Mouse (Mus musculus) 3134 (cell line): ENCODE results near the gene Mapk1.
"Not testable (repeated sequence)": the region's sequence is repeated elsewhere in the genome, so short reads cannot be mapped to it uniquely, and the experiment has no call there.

Experiments used
- DNase-seq: peaks from one replicate; pipeline ENCODE4 v3.0.0-alpha.2; 2011; ENCODE audit warnings: low spot score; ENCODE audit not compliant: insufficient read length; ENCODE audit errors: extremely low read depth

The Mapk1 gene

DNA sequence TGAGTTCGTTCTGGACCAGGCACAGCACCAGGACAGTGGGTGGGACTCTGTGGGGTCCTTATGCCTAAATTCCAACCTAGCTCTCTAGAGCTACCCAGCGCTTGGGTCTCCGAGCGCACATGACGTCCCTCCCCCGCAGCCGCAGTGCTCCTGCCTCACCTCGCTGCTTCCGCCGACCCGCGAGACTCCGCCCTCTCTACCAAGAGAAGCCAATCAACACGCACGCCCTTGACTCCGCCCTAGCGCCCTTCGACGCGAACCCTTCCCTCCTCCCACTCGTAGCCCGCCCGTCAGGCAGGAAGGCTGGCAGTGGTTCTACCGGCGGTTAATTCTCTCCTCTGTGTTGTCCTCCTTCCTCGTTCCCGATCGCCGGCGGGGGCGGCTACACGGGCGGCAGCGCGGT, at the start of gene Mapk1:
Mapk1 (plus strand) TSS at position 252 of the 403 bp plus-strand sequence.
- peak; percentile 98 for DNase-seq

DNA sequence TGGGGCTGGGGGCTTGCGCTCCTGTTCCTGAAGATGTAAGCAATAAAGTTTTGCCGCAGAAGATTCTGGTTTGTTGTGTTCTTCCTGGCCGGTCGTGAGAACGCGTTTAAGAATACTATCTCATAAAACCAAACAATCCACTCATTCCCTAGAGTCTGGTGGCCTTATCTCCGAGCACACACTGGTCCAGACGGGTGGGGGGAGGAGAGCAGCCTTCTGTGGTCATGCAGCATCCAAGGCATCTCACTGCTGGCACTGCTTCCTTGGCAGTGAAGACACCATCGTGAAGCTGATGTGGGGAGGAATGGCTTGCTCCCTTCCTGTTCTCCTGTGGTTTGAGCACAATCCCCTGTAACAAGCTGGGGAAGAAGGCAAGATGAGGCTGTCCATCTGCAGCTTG, 43.6 kb upstream of the Mapk1 start:
- no peak for DNase-seq

DNA sequence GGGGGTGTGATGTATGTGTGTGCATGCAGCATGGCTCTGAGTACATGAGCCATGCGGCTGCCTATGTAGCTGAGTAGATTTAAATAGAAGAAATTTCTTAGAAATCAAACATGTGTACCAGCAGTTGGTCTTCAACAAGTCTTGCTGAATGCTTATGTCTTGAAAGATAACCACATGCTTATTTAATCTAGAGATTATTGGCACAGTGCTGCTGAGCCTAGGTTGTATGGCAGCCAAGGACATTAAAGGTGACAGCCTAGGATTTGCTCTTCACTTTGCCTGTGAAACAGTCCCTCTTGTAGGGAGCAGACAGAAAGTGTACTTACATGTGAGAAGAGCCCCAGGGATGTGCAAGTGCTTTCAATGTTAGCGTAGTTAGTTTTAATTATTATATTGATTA, 42.1 kb upstream of the Mapk1 start:
- no peak for DNase-seq

DNA sequence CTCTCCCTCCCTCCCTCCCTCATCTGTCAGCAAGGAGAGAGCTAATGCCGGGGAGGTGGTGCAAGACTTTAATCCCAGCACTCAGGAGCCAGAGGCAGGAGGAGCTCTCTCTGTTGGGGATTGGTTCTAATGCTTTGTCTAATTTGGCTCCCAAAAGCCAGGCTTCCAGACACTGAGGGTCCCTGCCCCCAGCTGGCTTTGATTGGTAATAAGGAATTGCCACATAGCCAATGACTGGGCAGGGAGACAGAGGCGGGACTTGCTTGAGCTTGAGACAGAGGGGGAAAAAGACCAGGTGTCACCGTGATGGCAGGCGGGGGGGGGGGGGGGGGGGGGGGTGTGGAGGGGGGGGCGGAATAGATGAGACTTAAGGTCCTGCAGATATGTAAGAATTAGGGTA, 24.6 kb upstream of the Mapk1 start:
- no peak for DNase-seq

DNA sequence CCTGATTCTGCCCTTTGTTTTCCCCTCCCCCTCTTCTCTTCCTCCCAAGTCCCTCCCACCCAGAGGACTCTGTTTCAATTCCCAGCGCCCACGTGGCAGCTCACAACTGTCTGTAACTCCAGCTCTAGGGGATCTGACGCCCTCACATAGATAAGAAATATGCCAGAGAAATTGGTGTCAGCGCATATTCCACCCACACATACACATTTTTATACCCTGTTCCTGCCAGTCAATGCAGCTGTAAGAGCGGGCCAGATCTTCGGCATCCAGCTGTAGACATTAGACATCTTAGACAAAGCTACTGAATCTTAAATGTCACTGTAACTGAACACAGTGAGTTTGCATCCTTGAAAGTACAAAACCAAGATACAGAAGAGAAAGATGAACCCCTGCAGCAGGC, 23.3 kb upstream of the Mapk1 start:
- DNase-seq = no peak

DNA sequence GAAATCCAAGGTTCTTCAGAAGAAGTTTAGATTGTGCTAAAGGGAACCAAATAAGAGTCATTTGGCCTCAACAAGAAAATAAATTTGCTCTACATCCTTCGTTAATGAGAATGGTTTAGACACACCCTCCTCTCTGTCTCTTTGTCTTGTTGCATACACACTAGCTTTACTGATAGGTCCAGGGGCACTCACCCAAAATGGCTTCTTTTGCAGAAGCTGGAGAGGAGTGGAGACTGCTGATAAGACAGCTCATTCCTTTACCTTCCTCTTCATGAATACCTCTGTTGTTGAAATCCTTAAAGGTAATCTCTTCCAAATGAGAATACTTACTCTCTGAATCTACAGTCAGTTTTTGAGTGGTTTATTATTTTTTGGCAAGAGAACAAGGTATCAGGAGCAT, 18.0 kb upstream of the Mapk1 start:
- DNase-seq = no peak

DNA sequence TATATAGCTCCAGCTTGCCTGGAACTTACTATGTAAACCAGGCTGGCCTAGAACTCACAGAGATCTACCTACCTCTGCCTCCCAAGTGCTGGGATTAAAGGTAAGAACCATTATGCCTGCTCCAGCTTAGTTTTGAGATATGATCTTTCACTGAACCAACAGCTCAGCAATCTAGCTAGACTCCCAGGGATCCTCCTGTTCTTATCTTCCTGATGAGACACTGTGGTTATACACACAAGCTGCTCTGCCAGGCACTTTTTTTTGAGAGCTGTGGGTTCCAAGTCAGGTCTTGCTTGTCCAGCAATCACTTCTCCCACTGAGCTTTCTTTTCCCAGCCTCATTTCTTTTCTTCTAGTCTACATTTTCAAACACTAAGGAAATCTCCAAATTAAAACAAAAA, 16.9 kb upstream of the Mapk1 start:
- DNase-seq = no peak

DNA sequence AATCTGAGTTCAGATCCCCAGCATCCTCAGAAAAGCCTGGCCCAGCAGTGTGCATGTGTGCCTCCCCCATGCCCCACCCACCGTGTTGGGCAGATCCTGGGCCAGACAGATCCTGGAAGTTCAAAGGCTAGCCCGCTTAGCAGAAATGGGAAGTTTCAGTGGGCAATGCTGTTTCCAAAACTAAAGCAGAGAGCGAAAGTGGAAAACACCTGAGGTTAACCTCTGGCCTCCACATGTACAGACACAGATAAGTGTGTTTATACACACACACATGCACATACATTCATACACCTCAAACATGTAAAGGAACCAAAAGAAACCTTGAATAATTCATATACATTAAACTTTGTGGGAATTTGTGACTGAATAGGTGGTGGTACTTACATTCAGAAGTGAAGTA, 5.1 kb upstream of the Mapk1 start:
- DNase-seq = no peak

DNA sequence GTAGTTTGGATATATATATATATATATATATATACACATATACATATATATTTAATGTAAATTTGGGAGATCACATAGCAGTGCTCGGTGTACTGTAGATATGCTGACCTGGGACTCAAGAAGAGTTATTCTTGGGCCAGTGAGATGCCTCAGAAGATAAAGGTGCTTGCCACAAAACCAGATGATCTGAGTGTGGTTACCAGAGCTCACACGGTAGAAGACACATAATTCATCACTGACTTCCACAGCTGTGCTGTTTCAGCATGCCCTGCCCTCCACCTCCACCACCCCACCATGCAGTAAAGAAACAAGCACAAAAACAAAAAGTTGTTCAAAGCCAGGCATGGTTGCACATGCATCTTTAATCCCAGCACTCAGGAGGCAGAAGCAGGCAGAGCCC, 4.4 kb upstream of the Mapk1 start:
- DNase-seq = no peak

DNA sequence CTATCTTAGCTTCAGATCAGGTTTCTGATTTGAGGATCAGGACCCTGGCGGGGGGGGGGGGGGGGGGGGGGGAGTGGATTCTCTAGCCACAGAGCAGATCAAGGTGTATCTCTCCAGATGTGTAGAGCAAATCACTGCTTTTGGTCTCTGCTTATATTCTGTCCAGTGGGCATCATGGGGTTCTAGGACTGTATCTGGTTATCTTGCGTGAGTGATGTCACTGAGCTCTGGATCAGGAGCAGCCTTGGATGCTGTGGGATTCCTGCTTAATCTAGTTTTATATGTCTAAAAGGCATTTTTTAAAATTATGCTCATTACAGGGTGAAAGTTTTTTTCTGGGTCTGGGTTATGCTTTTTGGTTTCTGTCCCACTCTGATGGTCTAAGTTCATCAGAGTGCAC, 546 bp upstream of the Mapk1 start:
- DNase-seq = no peak

DNA sequence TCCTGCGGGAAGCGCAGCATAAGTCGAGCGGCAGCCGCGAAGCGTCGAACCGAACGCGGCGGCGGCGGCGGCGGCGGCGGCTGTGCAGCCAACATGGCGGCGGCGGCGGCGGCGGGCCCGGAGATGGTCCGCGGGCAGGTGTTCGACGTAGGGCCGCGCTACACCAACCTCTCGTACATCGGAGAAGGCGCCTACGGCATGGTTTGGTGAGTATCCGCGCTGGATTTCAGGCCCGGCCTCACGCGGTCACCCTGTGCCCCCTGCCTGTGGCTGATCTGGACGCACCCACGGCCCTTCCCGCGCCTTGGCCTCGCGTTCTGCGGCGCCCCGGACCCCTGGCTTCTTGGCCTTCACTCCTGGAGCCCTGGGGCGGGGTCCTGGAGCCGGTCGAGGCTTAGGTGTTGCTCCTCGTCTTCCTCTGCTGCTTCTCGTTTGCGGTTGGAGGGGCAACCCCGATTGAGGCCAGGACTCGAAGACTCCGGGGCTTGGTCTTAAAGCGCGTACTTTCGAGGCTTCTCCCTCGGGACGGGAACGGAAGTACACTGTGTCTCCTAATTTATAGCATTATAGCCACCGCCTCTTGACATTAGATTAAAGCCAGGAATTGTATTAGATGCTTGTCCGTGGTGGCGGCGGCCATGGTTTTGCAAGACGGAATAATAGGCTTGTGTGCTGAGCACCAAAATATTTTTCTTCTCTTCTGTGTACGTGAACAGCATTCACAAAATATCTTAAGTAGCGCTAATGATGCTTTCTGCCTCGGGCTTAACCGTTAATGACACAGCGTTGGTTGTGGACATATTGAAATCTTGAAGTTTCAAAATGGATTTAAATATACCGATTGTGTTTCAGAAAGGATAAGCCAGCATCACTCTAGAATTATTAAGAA, 596 bp downstream of the Mapk1 start:
- DNase-seq = peak; percentile 80

DNA sequence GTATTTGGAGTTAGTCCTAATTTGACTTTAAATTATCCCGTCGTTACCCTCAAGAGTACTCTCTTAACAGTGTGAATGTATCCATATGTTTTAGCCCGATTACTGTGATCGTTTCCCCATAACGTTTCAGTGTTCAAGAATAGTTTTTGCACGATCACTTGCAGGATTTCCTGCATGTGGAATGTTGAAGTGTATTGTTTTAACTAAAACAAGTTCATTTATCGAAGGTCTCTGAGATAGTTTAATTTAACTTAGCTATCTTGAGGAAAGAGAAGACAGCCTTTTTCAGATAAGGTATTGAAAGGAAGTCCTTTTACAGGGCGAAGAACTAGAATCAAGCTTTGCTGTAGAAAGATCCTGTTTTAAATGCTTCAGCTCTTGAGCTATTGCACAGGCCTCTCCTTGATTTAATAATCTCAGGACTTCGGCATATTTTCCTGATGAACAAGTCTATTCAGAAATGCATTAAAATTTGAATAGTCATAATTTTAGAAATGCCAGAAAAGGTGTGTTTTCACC, 1.3 kb downstream of the Mapk1 start:
- DNase-seq = no peak

DNA sequence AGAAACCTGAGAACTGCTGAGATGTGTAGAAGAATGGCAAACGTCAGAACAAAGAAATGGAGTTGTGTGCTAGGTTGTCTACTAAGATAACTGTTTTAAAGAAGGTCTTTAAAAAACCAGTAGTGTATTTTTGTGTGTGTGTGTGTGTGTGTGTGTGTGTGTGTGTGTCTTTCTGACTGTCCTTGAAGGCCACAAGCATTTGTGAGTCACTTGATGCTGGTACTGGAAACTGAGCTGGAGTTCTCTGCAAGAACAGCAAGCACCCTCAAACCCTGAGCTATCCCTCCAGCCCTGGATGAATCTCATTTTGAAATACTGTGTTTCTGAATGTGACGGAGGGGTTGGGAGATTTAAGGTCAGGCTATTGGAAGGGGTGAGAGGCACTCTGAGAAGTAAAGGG, 4.1 kb downstream of the Mapk1 start:
- no peak for DNase-seq

DNA sequence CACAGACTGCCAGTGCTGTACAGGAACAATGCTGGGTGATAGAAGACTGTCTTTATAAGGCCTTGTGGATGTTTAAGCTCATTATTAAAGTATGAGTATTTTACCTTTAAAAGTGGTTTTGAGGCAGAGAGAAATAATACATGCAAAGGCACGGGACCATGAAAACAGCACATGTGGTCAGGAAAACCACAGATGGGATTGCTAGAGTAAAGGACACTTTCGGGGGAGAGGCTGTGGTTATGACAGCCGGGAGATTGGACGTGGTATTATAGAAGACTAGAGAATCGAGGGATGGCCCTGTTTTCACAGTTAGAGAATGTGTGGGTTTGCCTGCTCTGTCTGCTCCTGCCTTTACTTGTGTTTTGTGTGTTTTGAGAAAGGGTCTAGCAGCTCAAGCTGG, 5.7 kb downstream of the Mapk1 start:
- no peak for DNase-seq

DNA sequence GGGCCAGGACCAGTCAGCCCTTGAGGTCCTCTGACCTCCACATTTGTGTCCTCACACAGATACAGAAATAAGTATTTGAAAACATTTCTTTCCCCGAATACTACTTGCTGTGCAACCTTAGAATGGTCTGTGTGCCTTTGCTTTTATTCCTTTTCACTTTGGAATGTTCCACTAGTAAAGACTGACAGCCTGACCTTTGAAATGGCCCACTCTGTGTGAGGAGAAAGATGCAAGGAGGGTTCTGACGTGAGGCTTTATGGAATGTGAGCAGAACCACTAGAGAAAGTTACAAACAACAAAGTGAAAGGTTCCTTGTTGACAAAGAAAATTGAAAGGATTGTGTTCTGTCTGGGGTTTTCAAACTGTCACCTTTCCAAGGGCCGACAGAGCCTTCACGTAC, 6.8 kb downstream of the Mapk1 start:
- DNase-seq = no peak

DNA sequence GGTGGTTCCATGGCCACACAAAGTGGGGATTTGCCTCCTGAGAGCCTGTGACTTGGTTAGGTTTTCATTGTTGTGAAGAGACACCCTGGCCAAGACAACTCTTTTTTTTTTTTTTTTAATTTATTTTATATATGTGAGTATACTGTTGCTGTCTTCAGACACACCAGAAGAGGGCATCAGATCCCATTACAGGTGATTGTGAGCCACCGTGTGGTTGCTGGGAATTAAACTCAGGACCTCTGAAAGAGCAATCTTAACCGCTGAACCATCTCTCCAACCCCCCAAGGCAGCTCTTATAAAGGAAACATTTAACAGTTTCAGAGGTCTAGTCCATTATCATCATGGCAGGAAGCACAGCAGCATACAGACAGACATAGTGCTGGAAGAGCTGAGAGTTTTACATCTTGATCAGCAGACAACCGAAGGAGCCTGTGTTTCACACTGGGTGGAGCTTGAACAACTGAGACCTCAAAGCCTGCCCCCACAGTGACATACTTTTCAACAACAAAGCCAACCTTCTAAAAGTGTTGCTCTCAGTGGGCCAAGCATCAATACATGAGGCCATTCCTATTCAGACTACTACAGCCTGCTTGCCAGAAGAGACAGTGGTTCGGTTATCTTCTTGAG, 11.4 kb downstream of the Mapk1 start:
- DNase-seq = no peak

DNA sequence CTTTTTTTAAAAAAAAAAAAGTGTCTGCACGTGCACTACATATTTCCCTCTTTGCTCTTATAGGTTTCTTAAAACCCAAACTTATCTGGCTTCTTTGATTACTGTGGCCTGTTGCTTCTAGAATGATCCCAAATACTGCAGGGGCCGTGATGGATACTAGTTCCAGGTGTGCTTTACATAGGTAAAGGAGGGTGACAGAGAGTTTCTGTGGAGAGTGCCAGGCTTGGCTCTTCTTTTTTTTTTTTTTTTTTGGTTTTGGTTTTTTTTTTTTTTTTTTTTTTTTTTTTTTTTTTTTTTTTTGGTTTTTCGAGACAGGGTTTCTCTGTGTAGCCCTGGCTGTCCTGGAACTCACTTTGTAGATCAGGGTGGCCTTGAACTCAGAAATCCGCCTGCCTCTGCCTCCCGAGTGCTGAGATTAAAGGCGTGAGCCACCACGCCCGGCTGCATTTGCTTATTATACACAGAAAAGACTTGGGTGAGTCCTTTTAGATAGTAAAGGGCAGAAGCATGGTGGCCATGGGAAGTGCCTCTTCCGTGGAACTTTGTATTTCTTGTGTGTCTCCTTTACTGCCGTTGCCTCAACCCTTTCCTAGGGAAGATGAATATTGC, 13.0 kb downstream of the Mapk1 start:
- DNase-seq = not testable (repeated sequence)

DNA sequence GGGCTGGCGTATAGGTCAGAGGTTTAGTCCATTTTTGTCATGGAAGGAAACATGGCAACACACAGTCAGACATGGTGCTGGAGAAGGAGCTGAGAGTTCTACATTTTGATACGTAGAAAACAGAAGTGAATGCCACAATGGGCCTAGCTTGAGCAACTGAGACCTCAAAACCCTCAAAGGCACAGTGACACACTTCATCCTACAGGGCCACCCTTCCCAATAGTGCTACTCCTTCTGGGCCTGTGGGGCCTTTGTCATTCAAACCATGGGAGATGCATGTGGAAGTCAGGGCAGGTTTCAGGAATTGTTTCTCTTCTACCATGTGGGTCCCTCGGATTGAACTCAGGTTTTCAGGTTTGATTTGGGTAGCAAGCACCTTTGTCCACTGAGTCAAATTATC, 17.9 kb downstream of the Mapk1 start:
- no peak for DNase-seq

DNA sequence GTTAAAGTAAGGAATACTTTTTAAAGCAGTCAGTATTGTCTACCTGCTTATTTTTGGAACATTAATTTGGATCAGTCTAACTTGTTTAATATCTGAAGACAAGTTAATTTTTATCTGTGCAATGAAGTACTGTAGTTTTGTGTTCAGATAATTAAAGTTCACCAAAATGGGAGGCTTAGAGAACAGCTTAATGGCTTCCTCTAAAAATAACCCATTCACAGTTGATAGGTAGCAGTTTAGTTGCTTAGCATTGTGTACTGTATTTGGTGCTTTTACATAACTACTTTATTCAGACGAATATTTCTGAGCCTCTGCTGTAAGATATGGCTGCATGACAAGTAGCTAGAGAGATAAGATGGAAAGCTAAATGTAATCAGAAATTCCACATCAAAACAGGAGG, 23.9 kb downstream of the Mapk1 start:
- no peak for DNase-seq

DNA sequence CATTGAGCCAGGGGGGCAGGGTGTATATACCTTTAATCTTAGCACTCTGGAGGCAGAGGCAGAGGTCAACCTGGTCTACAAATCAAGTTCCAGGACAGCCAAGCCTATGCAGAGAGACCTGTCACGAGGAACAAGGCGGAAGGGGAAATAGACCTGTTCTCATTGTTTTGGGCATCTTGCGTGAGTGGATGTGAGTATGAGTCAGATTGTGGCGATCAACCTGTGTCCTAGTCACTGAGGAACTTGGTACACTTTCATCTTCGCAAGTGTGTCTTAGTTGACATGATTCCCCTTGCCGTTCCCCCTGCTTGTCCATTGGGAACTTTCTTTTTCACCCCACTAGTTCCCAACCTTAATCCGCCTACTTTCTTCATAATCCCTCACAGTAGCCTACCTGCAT, 26.9 kb downstream of the Mapk1 start:
- DNase-seq = no peak

DNA sequence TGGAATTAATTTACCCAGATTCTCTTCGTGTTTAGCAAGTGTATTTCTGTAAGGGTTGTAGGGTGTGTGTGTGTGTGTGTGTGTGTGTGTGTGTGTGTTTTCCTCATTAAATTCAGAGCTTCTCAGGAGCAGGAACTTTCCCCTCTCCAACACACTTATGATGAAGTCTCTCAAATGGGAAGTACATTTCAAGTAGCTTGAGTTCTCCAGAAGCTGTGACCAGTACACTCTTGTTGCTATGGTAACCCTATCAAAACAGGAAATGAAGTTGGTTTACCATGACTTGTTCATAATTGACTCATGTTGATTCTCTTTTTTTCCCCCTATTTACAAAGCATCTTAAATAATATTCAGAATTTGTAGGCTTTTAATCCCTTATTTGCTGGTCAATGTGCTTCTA, 29.4 kb downstream of the Mapk1 start:
- DNase-seq = no peak
